Mouse (Mus musculus): Measurements from ENCODE around the gene Slc35f4. TPM values are rescaled to one million over a fixed set of nuclear protein-coding genes. Genes with fewer than 3 reads are reported as not detected.
"Not testable (repeated sequence)": the region's sequence is repeated elsewhere in the genome, so short reads cannot be mapped to it uniquely, and the experiment has no call there.

Slc35f4 gene
- polyA plus RNA-seq, 3 experiments from 2014 or later = not detected

GRCm38 (mm10) chr14:49348164-49348896, 177.5 kb downstream of the Slc35f4 start:
- no peak for ATAC-seq

- ATAC-seq = no peak
Observed at GRCm38 (mm10) chr14:49345835-49346234, 180.0 kb downstream of the Slc35f4 start.

GRCm38 (mm10) chr14:49337011-49337410, 188.8 kb downstream of the Slc35f4 start:
- ATAC-seq = no peak

- no peak for ATAC-seq
Observed at GRCm38 (mm10) chr14:49333841-49334240, 192.0 kb downstream of the Slc35f4 start.

- ATAC-seq = no peak
Observed at GRCm38 (mm10) chr14:49316493-49316894, 209.4 kb downstream of the Slc35f4 start.

- ATAC-seq = no peak
Observed at GRCm38 (mm10) chr14:49313981-49314380, 211.9 kb downstream of the Slc35f4 start.

GRCm38 (mm10) chr14:49313376-49313775, 212.5 kb downstream of the Slc35f4 start:
- ATAC-seq = no peak

- ATAC-seq = no peak
Observed at GRCm38 (mm10) chr14:49311548-49311947, 214.3 kb downstream of the Slc35f4 start.

GRCm38 (mm10) chr14:49311091-49311492, 214.8 kb downstream of the Slc35f4 start:
- ATAC-seq = no peak

- no peak for ATAC-seq
Observed at GRCm38 (mm10) chr14:49309670-49310069, 216.2 kb downstream of the Slc35f4 start.

- no peak for ATAC-seq
Observed at GRCm38 (mm10) chr14:49308591-49308990, 217.3 kb downstream of the Slc35f4 start.

- ATAC-seq = no peak
Observed at GRCm38 (mm10) chr14:49307842-49308241, 218.0 kb downstream of the Slc35f4 start.

- no peak for ATAC-seq
Observed at GRCm38 (mm10) chr14:49305534-49306409, 220.1 kb downstream of the Slc35f4 start.

- ATAC-seq = no peak
Observed at GRCm38 (mm10) chr14:49302271-49302857, 223.5 kb downstream of the Slc35f4 start.

- ATAC-seq = no peak
Observed at GRCm38 (mm10) chr14:49300981-49301619, 224.7 kb downstream of the Slc35f4 start.

- ATAC-seq = no peak
Observed at GRCm38 (mm10) chr14:49300326-49300725, 225.5 kb downstream of the Slc35f4 start.

- no peak for ATAC-seq
Observed at GRCm38 (mm10) chr14:49293802-49294449, 231.9 kb downstream of the Slc35f4 start.

- no peak for ATAC-seq
Observed at GRCm38 (mm10) chr14:49290029-49290745, 235.7 kb downstream of the Slc35f4 start.

GRCm38 (mm10) chr14:49283784-49284655, 241.8 kb downstream of the Slc35f4 start:
- ATAC-seq = no peak

- no peak for ATAC-seq
Observed at GRCm38 (mm10) chr14:49278880-49279279, 247.0 kb downstream of the Slc35f4 start.

GRCm38 (mm10) chr14:49278479-49278878, 247.4 kb downstream of the Slc35f4 start:
- ATAC-seq = not testable (repeated sequence)
